Comparison of ENCODE assay signal across 18 mouse cellular contexts in the genomic region with DNA sequence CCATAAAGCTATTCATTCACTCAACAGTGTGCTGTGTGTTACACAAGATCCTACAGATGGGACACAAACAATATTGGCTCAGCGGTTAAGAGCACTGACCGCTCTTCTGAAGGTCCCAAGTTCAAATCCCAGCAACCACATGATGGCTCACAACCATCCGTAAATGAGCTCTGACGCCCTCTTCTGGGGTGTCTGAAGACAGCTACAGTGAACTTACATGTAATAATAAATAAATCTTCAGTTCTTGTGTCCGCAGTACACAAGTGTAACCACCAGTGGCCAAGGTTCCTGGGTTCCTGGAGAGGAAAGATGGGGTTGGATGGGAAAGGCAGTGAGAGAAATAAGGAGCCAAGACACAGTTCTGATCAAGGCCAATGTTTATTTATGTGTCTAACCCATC. TPM values are rescaled to one million over a fixed set of nuclear protein-coding genes. Genes with fewer than 3 reads are reported as not detected.
A peak's percentile ranks its signal among the peaks of the same experiment; 100 is the strongest.
DNase-seq lines count a peak whose midpoint lies in the region; ATAC-seq and TF ChIP-seq lines count a peak whose summit lies in the region.
"Had no signal": no experiment of that assay in that cellular context is flagged by ENCODE, and none has a peak within 500 bp of the region (broad histone marks: within the 10 kb centered on the region; RNA-seq: fewer than 3 reads in every experiment).

No protein-coding gene starts in this region.

- 65% methylated on average over 5 of the region's 5 CpGs for WGBS in lung, postnatal 0 days

- no peaks in the 10 kb centered on the region for H3K4me1 ChIP-seq in lung, postnatal 0 days (ENCODE audit: insufficient read depth, low read depth, low read length)

- peak; percentile 45 for TF ChIP-seq CTCF in lung, postnatal 0 days (IDR thresholded peaks at IDR 0.05)

- 0 out of 2 replicates have a peak, but pooled peaks cover 4% of the 10 kb centered on the region for H3K36me3 ChIP-seq in lung, postnatal 0 days (ENCODE audit: insufficient read depth, low read length)

- H3K9me3 ChIP-seq in lung, postnatal 0 days (ENCODE audit: low read length), result no peaks in the 10 kb centered on the region
- H3K9me3 ChIP-seq: embryonic facial prominence, embryonic 15.5 days; forebrain, embryonic 12.5 days had no signal

- no peak for TF ChIP-seq EP300 in lung, postnatal 0 days (IDR thresholded peaks at IDR 0.05)

- H3K4me2 ChIP-seq in lung, postnatal 0 days (replicated peaks; ENCODE audit: low read depth, low read length), result no peak overlapping the region
- H3K4me2 ChIP-seq: embryonic facial prominence, embryonic 15.5 days; forebrain, embryonic 12.5 days; hindbrain, embryonic 14.5 days had no signal

- H3K9ac ChIP-seq in lung, postnatal 0 days (replicated peaks; ENCODE audit: low read depth), result no peak overlapping the region
- H3K9ac ChIP-seq: embryonic facial prominence, embryonic 15.5 days; forebrain, embryonic 12.5 days; hindbrain, embryonic 14.5 days had no signal

- no peak for ATAC-seq in lung, postnatal 0 days
- ATAC-seq in granulocyte monocyte progenitor cell, adult 5-6 weeks (replicated peaks; ENCODE audit: poor library complexity, severe bottlenecking), result no peak
- ATAC-seq in megakaryocyte progenitor cell, adult 5-6 weeks (replicated peaks; ENCODE audit: poor library complexity), result no peak

- no peak overlapping the region for H3K4me3 ChIP-seq in lung, postnatal 0 days (ENCODE audit: low read depth, low read length)
- H3K4me3 ChIP-seq: embryonic facial prominence, embryonic 15.5 days; forebrain, embryonic 12.5 days had no signal

- no peaks in the 10 kb centered on the region for H3K27me3 ChIP-seq in lung, postnatal 0 days (replicated peaks; ENCODE audit: insufficient read depth, low read length)
- H3K27me3 ChIP-seq: CH12.LX; embryonic facial prominence, embryonic 15.5 days; forebrain, embryonic 12.5 days had no signal

- peak; percentile 7 for DNase-seq in heart, postnatal 4 days
- no peak for DNase-seq in heart, adult 8-10 months (ENCODE audit: low spot score)
- peak; percentile 32 for DNase-seq in lung, postnatal 0 days (ENCODE audit: low spot score)
- DNase-seq in lung, postnatal 14 days, result no peak
- peak; percentile 70 for DNase-seq in ES-CJ7 (ENCODE audit: low read depth, low spot score)
- peak; percentile 45 for DNase-seq in induced T-regulatory cell, adult 2 months (ENCODE audit: low read depth)
- DNase-seq: adrenal gland, postnatal 10 days; cerebellum, adult 9-10 months; kidney, adult 8-10 months; layer of hippocampus, postnatal 36 days; lung, adult 2 months; thymus, postnatal 14 days had no signal

- H3K27ac ChIP-seq in lung, postnatal 0 days (ENCODE audit: low read length), result no peak overlapping the region
- H3K27ac ChIP-seq: embryonic facial prominence, embryonic 15.5 days; forebrain, embryonic 12.5 days; hindbrain, embryonic 14.5 days had no signal

RNA-seq across cellular contexts. Expression of a gene that starts 4.2 kb away (rescaled TPM):
- 10 to 100 TPM; 28.9 to 30.8 TPM for total RNA-seq in heart, postnatal 4 days (2021)
- total RNA-seq in heart, adult 8-10 months (2022), result 10 to 100 TPM; 23.3 to 29.7 (median 26.1) TPM
- polyA plus RNA-seq in lung, postnatal 0 days (2015; fragmentation: Nextera tagmentation; extraction: Ambion mirVana), result 38.3 and 43.9 TPM in 2 replicates
- 89.0 and 109 TPM in 2 replicates for total RNA-seq in granulocyte monocyte progenitor cell, adult 5-6 weeks (2014; fragmentation: Nextera tagmentation)
- 109 and 114 TPM in 2 replicates for total RNA-seq in granulocyte monocyte progenitor cell, adult 5-6 weeks (2017)
- total RNA-seq in megakaryocyte progenitor cell, adult 5-6 weeks (2015), result 148 and 164 TPM in 2 replicates
- 121 and 132 TPM in 2 replicates for total RNA-seq in megakaryocyte progenitor cell, adult 5-6 weeks (2017)

RNA-seq across cellular contexts. Expression of a gene that starts 23.9 kb away (rescaled TPM):
- total RNA-seq in heart, postnatal 4 days (2021), result 1 to 10 TPM; 8.8 to 9.5 TPM
- total RNA-seq in heart, adult 8-10 months (2022), result 1 to 10 TPM; 3.9 to 8.2 (median 5.2) TPM
- 27.6 and 38.3 TPM in 2 replicates for polyA plus RNA-seq in lung, postnatal 0 days (2015; fragmentation: Nextera tagmentation; extraction: Ambion mirVana)
- not detected in 2 replicates for total RNA-seq in granulocyte monocyte progenitor cell, adult 5-6 weeks (2014; fragmentation: Nextera tagmentation)
- total RNA-seq in granulocyte monocyte progenitor cell, adult 5-6 weeks (2017), result 0.77 and 0.86 TPM in 2 replicates
- total RNA-seq in megakaryocyte progenitor cell, adult 5-6 weeks (2015), result 1.0 and 1.6 TPM in 2 replicates
- 1.6 and 5.0 TPM in 2 replicates for total RNA-seq in megakaryocyte progenitor cell, adult 5-6 weeks (2017)

RNA-seq across cellular contexts. Expression of a gene that starts 24.6 kb away (rescaled TPM):
- 10 to 100 TPM; 43.9 to 58.5 TPM for total RNA-seq in heart, postnatal 4 days (2021)
- 10 to 100 TPM; 42.6 to 75.3 (median 55.1) TPM for total RNA-seq in heart, adult 8-10 months (2022)
- 102 and 112 TPM in 2 replicates for polyA plus RNA-seq in lung, postnatal 0 days (2015; fragmentation: Nextera tagmentation; extraction: Ambion mirVana)
- 74.4 and 94.6 TPM in 2 replicates for total RNA-seq in granulocyte monocyte progenitor cell, adult 5-6 weeks (2014; fragmentation: Nextera tagmentation)
- 37.8 and 46.7 TPM in 2 replicates for total RNA-seq in granulocyte monocyte progenitor cell, adult 5-6 weeks (2017)
- total RNA-seq in megakaryocyte progenitor cell, adult 5-6 weeks (2015), result 171 and 190 TPM in 2 replicates
- total RNA-seq in megakaryocyte progenitor cell, adult 5-6 weeks (2017), result 37.9 and 44.2 TPM in 2 replicates

Comparison
In these comparisons a context has a peak if more than half of its experiments do, and no peak if none do; other contexts are left out.
1. DNase-seq: peak in heart, postnatal 4 days (single experiment), lung, postnatal 0 days (single experiment), ES-CJ7 (single experiment) and induced T-regulatory cell, adult 2 months (single experiment); none in heart, adult 8-10 months (single experiment) and lung, postnatal 14 days (single experiment).